18 mouse cellular contexts compared by ENCODE assay signal in the genomic region with DNA sequence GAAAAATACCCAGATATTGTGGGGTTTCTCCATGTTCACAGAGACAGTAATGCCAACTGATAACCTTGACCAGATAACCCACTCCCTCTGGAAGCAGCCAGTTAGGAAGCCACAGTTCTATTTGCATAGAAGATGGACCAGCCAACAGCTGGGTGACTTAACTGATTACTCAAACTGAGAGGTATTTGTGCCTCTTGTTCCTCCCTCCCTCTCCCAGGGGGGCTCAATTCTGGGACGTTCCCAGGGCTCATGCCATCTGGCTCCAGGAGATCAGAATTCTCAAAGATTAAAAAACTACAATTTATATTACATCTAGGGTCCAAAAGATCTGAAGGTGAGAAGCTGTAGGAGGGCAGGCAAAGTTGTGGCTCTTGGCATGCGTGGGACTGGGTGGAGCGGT.
"Had no signal": no experiment of that assay in that cellular context is flagged by ENCODE, and none has a peak within 500 bp of the region (broad histone marks: within the 10 kb centered on the region; RNA-seq: fewer than 3 reads in every experiment).

No protein-coding gene starts in this region.

- H3K27me3 ChIP-seq: limb, embryonic 12.5 days; limb, embryonic 15.5 days; lung, embryonic 15.5 days; megakaryocyte, embryonic 14.5 days; midbrain, embryonic 15.5 days; neural tube, embryonic 12.5 days; neural tube, embryonic 15.5 days had no signal

- H3K4me2 ChIP-seq: limb, embryonic 12.5 days; limb, embryonic 15.5 days; lung, embryonic 15.5 days; midbrain, embryonic 15.5 days; neural tube, embryonic 12.5 days; neural tube, embryonic 15.5 days had no signal

- H3K9ac ChIP-seq: limb, embryonic 12.5 days; limb, embryonic 15.5 days; liver, embryonic 14.5 days; lung, embryonic 15.5 days; midbrain, embryonic 15.5 days; neural tube, embryonic 12.5 days; neural tube, embryonic 15.5 days had no signal

- DNase-seq: kidney, adult 2 months; kidney, postnatal 25 days; left cerebral cortex, postnatal 4 days; lung, adult 18-20 months; lung, postnatal 10 days; lung, postnatal 36 days; thymus, postnatal 25 days had no signal

- H3K4me3 ChIP-seq: limb, embryonic 12.5 days; limb, embryonic 15.5 days; lung, embryonic 15.5 days; megakaryocyte, embryonic 14.5 days; midbrain, embryonic 10.5 days; midbrain, embryonic 15.5 days; neural tube, embryonic 12.5 days; neural tube, embryonic 15.5 days had no signal

- H3K9me3 ChIP-seq: limb, embryonic 12.5 days; limb, embryonic 15.5 days; lung, embryonic 15.5 days; megakaryocyte, embryonic 14.5 days; midbrain, embryonic 10.5 days; midbrain, embryonic 15.5 days; neural tube, embryonic 12.5 days; neural tube, embryonic 15.5 days had no signal

- ATAC-seq: intestine, postnatal 0 days; midbrain, embryonic 15.5 days had no signal

- H3K27ac ChIP-seq: kidney, postnatal 0 days; limb, embryonic 12.5 days; limb, embryonic 15.5 days; liver, embryonic 14.5 days; lung, embryonic 15.5 days; midbrain, embryonic 10.5 days; midbrain, embryonic 15.5 days; neural tube, embryonic 12.5 days; neural tube, embryonic 15.5 days had no signal

- H3K36me3 ChIP-seq: limb, embryonic 15.5 days; lung, embryonic 15.5 days; midbrain, embryonic 15.5 days; neural tube, embryonic 15.5 days had no signal
